ENCODE assay signal across 24 mouse cellular contexts in genomic region chr16:94070920-94071319, GRCm38 (mm10). TPM values are rescaled to one million over a fixed set of nuclear protein-coding genes. Genes with fewer than 3 reads are reported as not detected.
DNase-seq lines count a peak whose midpoint lies in the region; ATAC-seq and TF ChIP-seq lines count a peak whose summit lies in the region.
"Had no signal": no experiment of that assay in that cellular context is flagged by ENCODE, and none has a peak within 500 bp of the region (broad histone marks: within the 10 kb centered on the region; RNA-seq: fewer than 3 reads in every experiment).

No protein-coding gene starts in this region.

- intact Hi-C loops in gastrocnemius, adult 2 months (cut with DNase I): no loop called here

- peaks cover 34% of the 10 kb centered on the region for H3K27me3 ChIP-seq in forebrain, embryonic 13.5 days
- H3K27me3 ChIP-seq in forebrain, embryonic 11.5 days (ENCODE audit: control insufficient read depth, insufficient read depth, low read length): peaks cover 8% of the 10 kb centered on the region
- peaks cover 40% of the 10 kb centered on the region for H3K27me3 ChIP-seq in midbrain, embryonic 12.5 days
- H3K27me3 ChIP-seq in midbrain, embryonic 15.5 days (replicated peaks): peaks cover 28% of the 10 kb centered on the region

- H3K4me3 ChIP-seq in forebrain, embryonic 13.5 days: no peak overlapping the region
- no peak overlapping the region for H3K4me3 ChIP-seq in forebrain, embryonic 11.5 days (ENCODE audit: low read depth, low read length)
- peak overlapping the region; percentile 48 for H3K4me3 ChIP-seq in gastrocnemius, adult 2 months
- H3K4me3 ChIP-seq in midbrain, embryonic 12.5 days: no peak overlapping the region
- H3K4me3 ChIP-seq in midbrain, embryonic 15.5 days: no peak overlapping the region
- H3K4me3 ChIP-seq: forebrain, embryonic 10.5 days; heart, adult 2 months; heart, embryonic 10.5 days; heart, embryonic 13.5 days; hindbrain, embryonic 12.5 days; hindbrain, embryonic 15.5 days had no signal

- no peak overlapping the region for H3K9ac ChIP-seq in forebrain, embryonic 13.5 days
- H3K9ac ChIP-seq in forebrain, embryonic 11.5 days (ENCODE audit: low read length): no peak overlapping the region
- H3K9ac ChIP-seq in midbrain, embryonic 12.5 days (replicated peaks): 0 out of 2 replicates have a peak overlapping the region, but pooled peaks have one; percentile 37
- no peak overlapping the region for H3K9ac ChIP-seq in midbrain, embryonic 15.5 days
- H3K9ac ChIP-seq: heart, embryonic 13.5 days; hindbrain, embryonic 12.5 days; hindbrain, embryonic 15.5 days had no signal

- 0 out of 2 replicates have a peak, but pooled peaks cover 6% of the 10 kb centered on the region for H3K4me1 ChIP-seq in forebrain, embryonic 13.5 days
- H3K4me1 ChIP-seq in forebrain, embryonic 11.5 days (replicated peaks; ENCODE audit: control insufficient read depth, insufficient read depth, low read length): no peaks in the 10 kb centered on the region
- peaks cover 12% of the 10 kb centered on the region; the same call in 1 of the 2 replicates for H3K4me1 ChIP-seq in midbrain, embryonic 12.5 days
- no peaks in the 10 kb centered on the region for H3K4me1 ChIP-seq in midbrain, embryonic 15.5 days
- H3K4me1 ChIP-seq: hindbrain, embryonic 15.5 days had no signal

- no peak for TF ChIP-seq CTCF in gastrocnemius, adult 2 months (IDR thresholded peaks at IDR 0.05)

- peaks cover 4% of the 10 kb centered on the region; the same call in 1 of the 2 replicates for H3K9me3 ChIP-seq in forebrain, embryonic 13.5 days (replicated peaks)
- no peaks in the 10 kb centered on the region; the same call in 1 of the 2 replicates for H3K9me3 ChIP-seq in forebrain, embryonic 11.5 days (ENCODE audit: control insufficient read depth, low read length)
- H3K9me3 ChIP-seq in midbrain, embryonic 12.5 days: no peaks in the 10 kb centered on the region
- H3K9me3 ChIP-seq in midbrain, embryonic 15.5 days: no peaks in the 10 kb centered on the region
- H3K9me3 ChIP-seq: heart, embryonic 10.5 days; hindbrain, embryonic 15.5 days had no signal

- WGBS in forebrain, embryonic 13.5 days: 66% methylated on average over 9 of the region's 9 CpGs
- WGBS in forebrain, embryonic 11.5 days: 83% methylated on average over 9 of the region's 9 CpGs
- WGBS in midbrain, embryonic 12.5 days: 54% methylated on average over 9 of the region's 9 CpGs
- 36% methylated on average over 9 of the region's 9 CpGs for WGBS in midbrain, embryonic 15.5 days

- no peak for DNase-seq in forebrain, embryonic 11.5 days (ENCODE audit: low spot score)
- DNase-seq in gastrocnemius, adult 2 months: peak; percentile 30
- DNase-seq in gastrocnemius, adult 18-20 months (ENCODE audit: low spot score): no peak
- no peak for DNase-seq in frontal cortex, postnatal 10 days (ENCODE audit: low spot score in 2 of 2)
- DNase-seq: adrenal gland, adult 8-10 months; adrenal gland, postnatal 25 days; cerebellum, adult 18-20 months; cerebellum, adult 9-10 months; cerebellum, postnatal 14 days; gastrocnemius, postnatal 10 days; gastrocnemius, postnatal 36 days; heart, adult 2 months; heart, postnatal 14 days; heart, postnatal 4 days had no signal

- no peaks in the 10 kb centered on the region for H3K36me3 ChIP-seq in forebrain, embryonic 13.5 days (ENCODE audit: poor library complexity, severe bottlenecking)
- H3K36me3 ChIP-seq in forebrain, embryonic 11.5 days (ENCODE audit: control insufficient read depth, insufficient read depth, low read length): no peaks in the 10 kb centered on the region
- H3K36me3 ChIP-seq in midbrain, embryonic 12.5 days: no peaks in the 10 kb centered on the region
- H3K36me3 ChIP-seq in midbrain, embryonic 15.5 days (replicated peaks): no peaks in the 10 kb centered on the region
- H3K36me3 ChIP-seq: forebrain, embryonic 10.5 days; heart, embryonic 10.5 days; heart, embryonic 13.5 days; hindbrain, embryonic 12.5 days; hindbrain, embryonic 15.5 days had no signal

- no peak overlapping the region for H3K27ac ChIP-seq in forebrain, embryonic 13.5 days
- no peak overlapping the region for H3K27ac ChIP-seq in forebrain, embryonic 11.5 days (ENCODE audit: low read depth, low read length)
- H3K27ac ChIP-seq in gastrocnemius, adult 2 months: peak overlapping the region; percentile 66
- H3K27ac ChIP-seq in midbrain, embryonic 12.5 days (replicated peaks): no peak overlapping the region
- no peak overlapping the region for H3K27ac ChIP-seq in midbrain, embryonic 15.5 days
- H3K27ac ChIP-seq: forebrain, embryonic 10.5 days; heart, adult 2 months; heart, embryonic 10.5 days; heart, embryonic 13.5 days; hindbrain, embryonic 12.5 days; hindbrain, embryonic 15.5 days had no signal

- no peak overlapping the region for H3K4me2 ChIP-seq in forebrain, embryonic 13.5 days
- no peak overlapping the region for H3K4me2 ChIP-seq in forebrain, embryonic 11.5 days (ENCODE audit: low read depth, low read length, severe bottlenecking)
- H3K4me2 ChIP-seq in midbrain, embryonic 12.5 days (replicated peaks): no peak overlapping the region
- H3K4me2 ChIP-seq in midbrain, embryonic 15.5 days: no peak overlapping the region
- H3K4me2 ChIP-seq: heart, embryonic 13.5 days; hindbrain, embryonic 12.5 days; hindbrain, embryonic 15.5 days had no signal

- 0 out of 2 replicates have a peak, but pooled peaks have one; percentile 8 for ATAC-seq in forebrain, embryonic 13.5 days
- no peak for ATAC-seq in forebrain, embryonic 11.5 days (replicated peaks; ENCODE audit: low FRiP score)
- no peak for ATAC-seq in midbrain, embryonic 12.5 days (ENCODE audit: low FRiP score, low read depth)
- no peak for ATAC-seq in midbrain, embryonic 15.5 days (replicated peaks)
- ATAC-seq: activated CD4-positive, CD25-positive, alpha-beta regulatory T cell, adult 4 months had no signal

RNA-seq across cellular contexts. Expression of gene Sim2, which starts 13.8 kb away (rescaled TPM):
- polyA plus RNA-seq in forebrain, embryonic 13.5 days (2015; fragmentation: Nextera tagmentation; extraction: Ambion mirVana): 0.12 and 0.35 TPM in 2 replicates
- 1.2 and 1.3 TPM in 2 replicates for polyA plus RNA-seq in forebrain, embryonic 11.5 days (2014; fragmentation: Nextera tagmentation; extraction: Ambion mirVana)
- 10 to 100 TPM; 15.0 to 17.9 TPM for total RNA-seq in gastrocnemius, adult 2 months (2021)
- total RNA-seq in gastrocnemius, adult 18-20 months (2021): 10 to 100 TPM; 12.2 to 16.4 TPM
- 0.83 and 2.0 TPM in 2 replicates for polyA plus RNA-seq in midbrain, embryonic 12.5 days (2016; fragmentation: Nextera tagmentation; extraction: Ambion mirVana)
- polyA plus RNA-seq in midbrain, embryonic 15.5 days (2015; fragmentation: Nextera tagmentation; extraction: Ambion mirVana): 0.06 and 0.25 TPM in 2 replicates
- total RNA-seq: adrenal gland, adult 8-10 months; adrenal gland, postnatal 25 days; heart, adult 2 months; heart, postnatal 4 days had no signal
- polyA plus RNA-seq: activated CD4-positive, CD25-positive, alpha-beta regulatory T cell, adult 4 months; intestine, embryonic 14.5 days had no signal
